Mouse (Mus musculus): ENCODE results near the gene Pnpo.
A peak's percentile ranks its signal among the peaks of the same experiment; 100 is the strongest.

Pnpo gene

DNA sequence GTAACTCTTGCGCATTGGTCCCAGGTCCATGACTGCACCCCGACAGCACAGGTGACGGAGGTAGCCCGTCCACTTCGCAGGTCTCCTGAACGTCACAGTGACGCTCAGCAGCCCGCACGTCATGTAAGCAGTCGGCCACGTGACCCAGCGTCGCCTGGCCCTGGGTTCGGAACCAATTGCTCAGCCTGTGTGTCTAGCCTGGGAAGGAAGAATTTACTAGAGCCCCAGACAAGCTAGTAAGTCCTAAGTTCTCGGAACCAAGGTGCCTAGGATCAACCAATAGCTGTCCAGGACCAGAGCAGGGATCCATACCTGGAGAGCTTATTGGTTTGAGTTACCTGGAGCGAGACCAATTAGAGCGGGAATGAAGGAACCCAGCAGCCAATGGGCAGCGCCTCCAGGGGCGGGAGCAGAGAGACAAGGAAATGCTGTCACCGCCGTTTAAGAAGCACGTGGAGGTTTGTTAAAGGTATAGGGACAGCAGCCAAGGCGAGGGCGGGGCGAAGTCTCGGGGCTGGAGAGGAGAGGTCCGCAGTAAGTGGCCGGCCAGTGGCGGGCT is at the start of gene Pnpo:
Pnpo (minus strand) TSS at position 241 of the 559 bp plus-strand sequence.
- DNase-seq = peak; percentile 95 to 96

GRCm38 (mm10) chr11:96992722-96993311 is 49.0 kb upstream of the Pnpo start:
- no peak for DNase-seq

GRCm38 (mm10) chr11:96991501-96991900 is 47.7 kb upstream of the Pnpo start:
- DNase-seq = no peak

- no peak for DNase-seq
Measured at GRCm38 (mm10) chr11:96987873-96988655, 44.3 kb upstream of the Pnpo start.

DNA sequence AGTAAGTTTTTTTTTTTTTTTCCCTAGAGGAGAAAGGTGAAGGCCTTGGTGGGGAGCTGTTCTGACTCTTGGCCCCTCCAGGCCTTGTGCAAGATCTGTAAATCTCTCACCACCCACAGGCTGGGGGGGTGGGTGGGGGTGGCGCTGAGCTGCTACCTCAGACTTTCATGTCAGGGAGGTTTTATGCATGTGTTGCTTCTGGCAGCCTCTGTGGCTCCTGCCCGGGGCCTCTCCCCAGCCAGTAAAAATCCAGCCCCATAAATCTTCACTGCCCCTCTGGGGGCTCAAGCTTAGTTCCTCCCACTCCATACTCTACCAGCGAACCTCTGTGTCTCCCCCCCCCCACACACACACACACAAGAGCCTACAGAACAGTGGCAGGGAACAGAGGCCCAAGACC is 42.7 kb upstream of the Pnpo start:
- no peak for DNase-seq

GRCm38 (mm10) chr11:96984903-96985302 is 41.1 kb upstream of the Pnpo start:
- no peak for DNase-seq

- DNase-seq = peak in 1 of 2 experiments; percentile 27
Measured at GRCm38 (mm10) chr11:96982859-96983258, 39.1 kb upstream of the Pnpo start, which contains the start of gene Sp2. TSS of gene Sp2 (minus strand) at chr11:96982959.

DNA sequence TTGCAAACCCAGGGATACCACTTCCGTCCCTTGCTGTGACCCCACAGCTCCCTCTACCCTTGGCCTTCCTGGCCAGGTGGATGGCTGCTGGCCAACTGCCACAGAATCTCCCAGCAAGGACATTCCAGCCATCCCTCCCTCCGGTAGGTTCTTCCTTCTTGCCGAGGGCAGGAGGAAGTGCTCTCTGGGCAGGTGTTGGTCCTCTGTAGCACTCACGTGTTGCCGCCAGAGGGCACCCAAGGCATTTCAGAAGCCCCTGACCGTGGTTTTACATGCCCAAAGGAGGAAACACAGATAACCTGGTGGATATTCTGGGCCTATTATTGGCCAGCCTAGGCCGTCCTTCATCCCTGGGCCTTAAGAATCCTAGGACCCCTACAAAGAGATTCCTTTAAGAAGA is 38.6 kb upstream of the Pnpo start:
- DNase-seq = peak; percentile 91 to 92

- DNase-seq = no peak
Measured at GRCm38 (mm10) chr11:96981461-96981860, 37.7 kb upstream of the Pnpo start.

DNA sequence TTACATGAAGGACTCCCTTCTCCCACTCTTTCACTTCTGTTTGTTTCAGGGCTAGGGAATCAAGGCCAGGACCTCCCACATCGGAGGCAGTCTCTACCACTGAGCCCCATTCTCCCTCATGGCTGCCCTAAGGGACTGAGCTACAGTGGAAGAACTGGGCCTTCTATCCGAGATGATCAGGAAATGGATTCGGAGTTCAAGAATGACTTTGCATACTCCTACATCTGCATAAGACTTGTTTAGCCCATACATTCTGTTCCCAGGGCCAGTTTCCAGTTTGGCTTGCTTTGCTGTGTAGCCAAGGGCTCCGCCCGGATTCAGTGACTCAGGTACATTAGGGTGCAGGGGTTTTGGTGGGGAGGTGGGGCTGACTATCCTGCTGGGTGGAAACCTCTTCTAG is 36.2 kb upstream of the Pnpo start:
- DNase-seq = no peak

DNA sequence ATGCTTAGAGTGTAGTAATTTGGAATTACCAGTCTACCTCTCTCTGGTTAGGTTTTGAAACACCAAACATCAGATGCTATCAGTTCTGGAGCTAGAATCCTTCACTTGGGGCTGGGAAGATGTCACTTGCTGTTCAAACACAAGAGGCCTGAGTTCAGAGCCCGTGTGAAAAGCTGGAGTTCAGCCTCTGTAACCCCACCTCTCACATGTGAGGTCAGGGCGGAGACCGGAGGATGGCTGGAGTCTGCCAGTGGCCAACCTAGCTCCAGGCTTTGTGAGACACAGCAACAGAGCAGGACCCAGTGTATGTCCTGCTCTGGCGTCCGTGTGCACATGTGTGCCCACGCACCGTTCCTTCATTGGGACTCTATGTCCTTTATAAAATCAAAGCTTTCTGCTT is 35.5 kb upstream of the Pnpo start:
- DNase-seq = no peak

DNA sequence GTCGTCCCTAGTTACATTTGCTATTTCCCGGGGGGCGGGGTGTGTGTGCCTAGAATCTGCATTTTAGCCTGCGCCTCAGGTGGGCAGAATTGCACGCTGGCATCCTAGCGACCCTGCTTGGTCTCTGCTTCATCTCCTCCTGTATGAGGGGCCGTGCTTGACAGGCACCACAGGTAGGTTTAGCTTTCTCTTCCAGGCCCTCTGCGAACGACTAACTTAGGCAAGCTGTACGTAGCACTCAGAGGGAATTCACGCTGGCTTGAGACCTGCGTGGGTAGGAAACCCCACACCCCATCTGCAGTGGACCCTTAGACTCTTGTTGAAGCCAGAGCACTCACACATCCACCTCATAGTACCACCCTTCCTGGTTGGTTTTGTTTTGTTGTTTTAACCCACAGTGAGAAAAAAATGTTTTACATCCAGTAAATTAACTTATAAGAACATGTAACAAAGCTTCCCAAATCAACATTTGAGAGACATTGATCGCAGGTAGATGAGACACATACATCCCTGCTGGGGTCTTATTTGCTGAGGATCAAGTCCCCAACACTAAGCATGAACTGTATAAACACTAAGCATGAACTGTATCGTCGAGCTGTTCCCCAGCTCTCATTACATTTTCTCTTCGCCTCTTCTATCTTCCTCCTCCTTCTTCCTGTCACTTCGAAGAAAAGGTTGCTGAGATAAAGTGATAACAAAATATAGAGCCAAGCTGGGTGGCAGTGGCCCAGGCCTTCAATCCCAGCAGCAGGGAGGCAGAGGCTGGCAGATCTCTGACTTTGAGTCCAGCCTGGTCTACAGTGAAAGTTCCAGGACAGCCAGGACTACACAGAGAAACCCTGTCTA is 34.8 kb upstream of the Pnpo start:
- DNase-seq = no peak

GRCm38 (mm10) chr11:96977606-96978400 is 34.0 kb upstream of the Pnpo start:
- DNase-seq = peak; percentile 98 to 99

DNA sequence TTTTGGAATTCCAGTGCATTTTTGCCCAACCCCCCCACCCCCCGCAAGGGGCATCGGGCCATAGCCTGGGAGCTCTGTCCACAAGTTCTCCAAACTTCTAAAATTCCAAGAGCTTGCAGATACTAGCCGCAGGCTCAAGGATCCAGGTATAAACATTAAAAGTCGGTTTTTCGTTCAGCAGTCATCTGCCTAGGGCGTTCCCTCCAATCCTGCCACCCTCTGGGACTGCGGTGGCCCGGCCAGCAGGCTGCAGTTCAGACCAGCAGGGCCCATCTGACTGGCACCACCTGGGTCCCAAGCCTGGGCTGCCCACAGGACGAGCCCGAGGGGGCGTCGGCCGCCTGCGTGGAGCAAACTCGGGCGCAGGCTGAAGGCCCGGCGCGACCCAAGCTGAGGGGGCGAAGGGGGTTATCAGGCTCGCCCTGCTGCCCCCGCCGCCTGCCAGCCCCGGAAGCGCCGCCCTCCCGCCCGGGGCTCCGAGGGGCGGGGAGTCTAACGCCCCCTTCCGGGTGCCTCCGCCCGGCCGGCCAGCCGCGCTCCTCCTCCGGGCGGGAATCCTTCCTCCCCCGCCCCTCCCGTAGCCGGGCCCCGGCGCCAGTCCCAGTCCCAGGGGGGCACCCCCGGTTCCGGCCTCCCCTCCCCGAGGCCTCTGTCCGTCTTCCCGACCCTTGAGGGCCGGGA is 33.3 kb upstream of the Pnpo start:
- peak; percentile 93 to 94 for DNase-seq

DNA sequence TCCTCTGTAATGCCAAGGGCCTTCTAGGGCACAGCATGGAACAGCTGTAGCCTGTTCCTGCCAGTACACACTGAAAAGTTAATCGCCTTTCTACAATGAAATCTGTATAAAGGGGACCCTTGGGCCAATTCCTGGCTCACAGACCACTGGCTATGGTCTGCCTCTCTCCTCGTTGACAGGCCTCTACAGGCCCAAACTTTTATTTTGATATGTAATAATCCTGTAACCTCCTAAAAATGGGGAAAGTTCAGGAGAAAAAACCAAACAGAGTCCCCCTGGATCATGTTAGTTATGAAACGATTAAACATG is 32.5 kb upstream of the Pnpo start:
- DNase-seq = no peak

GRCm38 (mm10) chr11:96975511-96976378 is 32.0 kb upstream of the Pnpo start:
- DNase-seq = peak in 1 of 2 experiments; percentile 21

GRCm38 (mm10) chr11:96974813-96975212 is 31.0 kb upstream of the Pnpo start:
- no peak for DNase-seq

DNA sequence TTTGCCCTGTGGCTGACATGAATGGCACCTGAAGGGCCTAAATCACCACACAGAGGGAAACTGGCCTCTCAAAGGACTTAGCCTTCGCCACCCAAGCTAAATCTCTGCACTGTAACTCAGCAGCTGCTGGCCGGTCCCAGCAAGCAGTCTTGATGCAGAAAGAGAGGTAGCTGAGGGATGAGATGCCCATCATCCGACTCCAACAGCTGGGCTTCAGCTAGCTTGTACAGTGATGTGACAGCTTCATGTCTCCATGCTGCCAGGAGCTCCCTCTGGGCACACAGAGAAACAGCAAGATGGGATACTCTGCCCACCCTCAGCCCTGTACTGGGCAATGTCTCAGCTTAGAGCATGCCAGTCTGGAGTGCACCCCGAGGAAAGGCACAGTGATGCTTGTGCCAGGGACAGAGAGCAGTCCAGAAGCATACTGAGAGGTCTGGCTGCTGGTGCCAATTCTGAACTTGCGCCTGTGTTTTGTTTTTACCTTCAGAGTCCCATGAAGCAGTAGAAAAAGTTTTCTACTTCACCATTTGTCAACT is 29.7 kb upstream of the Pnpo start:
- DNase-seq = peak; percentile 69 to 82

GRCm38 (mm10) chr11:96972906-96973305 is 29.1 kb upstream of the Pnpo start:
- no peak for DNase-seq

GRCm38 (mm10) chr11:96970341-96970740 is 26.6 kb upstream of the Pnpo start:
- DNase-seq = no peak

DNA sequence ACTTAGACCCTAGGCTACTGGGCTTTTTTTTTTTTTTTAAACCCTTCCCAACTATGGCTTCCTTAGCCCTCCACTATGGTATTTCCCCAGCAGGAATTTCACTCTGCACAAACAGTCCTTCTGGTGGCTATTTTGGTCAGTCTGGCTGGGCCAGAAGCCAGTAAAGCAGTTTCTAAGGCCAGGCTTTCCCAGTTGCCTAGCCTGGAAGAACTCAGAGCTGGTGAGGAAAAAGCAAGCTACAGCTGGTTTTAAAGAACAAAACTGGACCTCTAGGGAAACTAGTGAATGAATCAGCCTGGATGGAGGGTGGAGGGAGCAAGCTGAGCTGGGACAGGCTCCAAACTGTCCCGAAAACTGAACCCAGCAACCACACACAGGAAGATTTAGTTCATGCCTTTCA is 26.0 kb upstream of the Pnpo start:
- DNase-seq = peak; percentile 75 to 76

Data from cerebellum, postnatal 10 days (tissue).